Mouse (Mus musculus): Measurements from ENCODE around the gene R3hdm4.
A peak's percentile ranks its signal among the peaks of the same experiment; 100 is the strongest.
"Not testable (repeated sequence)": the region's sequence is repeated elsewhere in the genome, so short reads cannot be mapped to it uniquely, and the experiment has no call there.

R3hdm4 gene

GRCm38 (mm10) chr10:79908167-79909091 lies 12.6 kb downstream of the R3hdm4 start, which contains the start of gene Med16:
Med16 (minus strand) TSS chr10:79908923.
- DNase-seq (ENCODE audit: extremely low read depth, insufficient read length, low spot score), result peak; percentile 99

GRCm38 (mm10) chr10:79907415-79907814 lies 13.6 kb downstream of the R3hdm4 start:
- no peak for DNase-seq (ENCODE audit: extremely low read depth, insufficient read length, low spot score)

- no peak for DNase-seq (ENCODE audit: extremely low read depth, insufficient read length, low spot score)
Measured at GRCm38 (mm10) chr10:79906712-79907111, 14.3 kb downstream of the R3hdm4 start.

GRCm38 (mm10) chr10:79900951-79901410 lies 20.0 kb downstream of the R3hdm4 start:
- no peak for DNase-seq (ENCODE audit: extremely low read depth, insufficient read length, low spot score)

- DNase-seq (ENCODE audit: extremely low read depth, insufficient read length, low spot score), result no peak
Measured at GRCm38 (mm10) chr10:79897316-79898245, 23.4 kb downstream of the R3hdm4 start.

GRCm38 (mm10) chr10:79896814-79897213 lies 24.2 kb downstream of the R3hdm4 start:
- DNase-seq (ENCODE audit: extremely low read depth, insufficient read length, low spot score), result no peak

GRCm38 (mm10) chr10:79896306-79896705 lies 24.7 kb downstream of the R3hdm4 start:
- DNase-seq (ENCODE audit: extremely low read depth, insufficient read length, low spot score), result no peak

- DNase-seq (ENCODE audit: extremely low read depth, insufficient read length, low spot score), result peak; percentile 62
Measured at GRCm38 (mm10) chr10:79892451-79893118, 28.4 kb downstream of the R3hdm4 start.

- no peak for DNase-seq (ENCODE audit: extremely low read depth, insufficient read length, low spot score)
Measured at GRCm38 (mm10) chr10:79890670-79891069, 30.3 kb downstream of the R3hdm4 start, which contains the start of gene Cfd. Cfd (plus strand) TSS chr10:79890853.

- DNase-seq (ENCODE audit: extremely low read depth, insufficient read length, low spot score), result no peak
Measured at GRCm38 (mm10) chr10:79889386-79889785, 31.6 kb downstream of the R3hdm4 start.

GRCm38 (mm10) chr10:79886611-79887010 lies 34.4 kb downstream of the R3hdm4 start:
- DNase-seq (ENCODE audit: extremely low read depth, insufficient read length, low spot score), result no peak

GRCm38 (mm10) chr10:79886054-79886453 lies 35.0 kb downstream of the R3hdm4 start, which contains the start of gene Elane:
Elane (plus strand) TSS chr10:79886247.
- DNase-seq (ENCODE audit: extremely low read depth, insufficient read length, low spot score), result no peak

GRCm38 (mm10) chr10:79884938-79885337 lies 36.1 kb downstream of the R3hdm4 start:
- not testable (repeated sequence) for DNase-seq (ENCODE audit: extremely low read depth, insufficient read length, low spot score)

- peak; percentile 58 for DNase-seq (ENCODE audit: extremely low read depth, insufficient read length, low spot score)
Measured at GRCm38 (mm10) chr10:79884446-79884845, 36.6 kb downstream of the R3hdm4 start.

GRCm38 (mm10) chr10:79883297-79884084 lies 37.5 kb downstream of the R3hdm4 start:
- DNase-seq (ENCODE audit: extremely low read depth, insufficient read length, low spot score), result peak; percentile 67

GRCm38 (mm10) chr10:79881981-79882380 lies 39.0 kb downstream of the R3hdm4 start:
- DNase-seq (ENCODE audit: extremely low read depth, insufficient read length, low spot score), result no peak

- DNase-seq (ENCODE audit: extremely low read depth, insufficient read length, low spot score), result no peak
Measured at GRCm38 (mm10) chr10:79880721-79881120, 40.3 kb downstream of the R3hdm4 start.

- no peak for DNase-seq (ENCODE audit: extremely low read depth, insufficient read length, low spot score)
Measured at GRCm38 (mm10) chr10:79879527-79879926, 41.5 kb downstream of the R3hdm4 start.

- DNase-seq (ENCODE audit: extremely low read depth, insufficient read length, low spot score), result no peak
Measured at GRCm38 (mm10) chr10:79877757-79878156, 43.3 kb downstream of the R3hdm4 start.

- DNase-seq (ENCODE audit: extremely low read depth, insufficient read length, low spot score), result no peak
Measured at GRCm38 (mm10) chr10:79877174-79877573, 43.8 kb downstream of the R3hdm4 start.
